Mouse (Mus musculus): ENCODE measurements around the gene Kcnj12. TPM values are rescaled to one million over a fixed set of nuclear protein-coding genes. Genes with fewer than 3 reads are reported as not detected.

Kcnj12 gene
- polyA plus RNA-seq, 1 experiment: not detected

- no peak overlapping the region for H3K27ac ChIP-seq (ENCODE audit: control insufficient read depth, insufficient read depth, low read depth, low read length, poor library complexity)
- TF ChIP-seq POLR2A (IDR thresholded peaks at IDR 0.05; ENCODE audit: borderline replicate concordance, control insufficient read depth, low read depth, low read length): no peak
- TF ChIP-seq CTCF (IDR thresholded peaks at IDR 0.05; ENCODE audit: control insufficient read depth, insufficient read depth, low read length): no peak
- H3K4me1 ChIP-seq (ENCODE audit: control insufficient read depth, insufficient read depth, low read length): no peaks in the 10 kb centered on the region
- WGBS: 68% methylated on average over 13 of the region's 13 CpGs
- H3K4me3 ChIP-seq (replicated peaks; ENCODE audit: control insufficient read depth, low read depth, low read length): no peak overlapping the region
Measured at GRCm38 (mm10) chr11:61102397-61103339, 80.3 kb downstream of the Kcnj12 start.

GRCm38 (mm10) chr11:61104241-61104901 is 82.0 kb downstream of the Kcnj12 start:
- TF ChIP-seq CTCF (IDR thresholded peaks at IDR 0.05; ENCODE audit: control insufficient read depth, insufficient read depth, low read length) (peak; percentile 100), POLR2A (IDR thresholded peaks at IDR 0.05; ENCODE audit: borderline replicate concordance, control insufficient read depth, low read depth, low read length) (no peak)
- Histone ChIP-seq H3K4me3 (replicated peaks; ENCODE audit: control insufficient read depth, low read depth, low read length) (no peak overlapping the region), H3K27ac (ENCODE audit: control insufficient read depth, insufficient read depth, low read depth, low read length, poor library complexity) (no peak overlapping the region), H3K4me1 (ENCODE audit: control insufficient read depth, insufficient read depth, low read length) (peaks cover 5% of the 10 kb centered on the region)
- whole genome bisulfite sequencing: 20% methylated on average over 20 of the region's 20 CpGs

GRCm38 (mm10) chr11:61108911-61109361 is 86.6 kb downstream of the Kcnj12 start:
- WGBS: 48% methylated on average over 12 of the region's 12 CpGs
- H3K4me3 ChIP-seq (replicated peaks; ENCODE audit: control insufficient read depth, low read depth, low read length): peak overlapping the region; percentile 41
- TF ChIP-seq CTCF (IDR thresholded peaks at IDR 0.05; ENCODE audit: control insufficient read depth, insufficient read depth, low read length) (no peak), POLR2A (IDR thresholded peaks at IDR 0.05; ENCODE audit: borderline replicate concordance, control insufficient read depth, low read depth, low read length) (peak; percentile 32; the same call in 1 of the 2 replicates)
- peaks cover 17% of the 10 kb centered on the region for H3K4me1 ChIP-seq (ENCODE audit: control insufficient read depth, insufficient read depth, low read length)
- H3K27ac ChIP-seq (ENCODE audit: control insufficient read depth, insufficient read depth, low read depth, low read length, poor library complexity): peak overlapping the region; percentile 82

GRCm38 (mm10) chr11:61109707-61110106 is 87.3 kb downstream of the Kcnj12 start:
- TF ChIP-seq CTCF (IDR thresholded peaks at IDR 0.05; ENCODE audit: control insufficient read depth, insufficient read depth, low read length) (no peak), POLR2A (IDR thresholded peaks at IDR 0.05; ENCODE audit: borderline replicate concordance, control insufficient read depth, low read depth, low read length) (no peak)
- Histone ChIP-seq H3K4me1 (ENCODE audit: control insufficient read depth, insufficient read depth, low read length) (peaks cover 17% of the 10 kb centered on the region), H3K27ac (ENCODE audit: control insufficient read depth, insufficient read depth, low read depth, low read length, poor library complexity) (peak overlapping the region; percentile 82), H3K4me3 (replicated peaks; ENCODE audit: control insufficient read depth, low read depth, low read length) (no peak overlapping the region)
- WGBS: 55% methylated on average over 6 of the region's 6 CpGs

- WGBS: 86% methylated on average over 10 of the region's 10 CpGs
Measured at GRCm38 (mm10) chr11:61110113-61110512, 87.7 kb downstream of the Kcnj12 start.

GRCm38 (mm10) chr11:61110928-61111327 is 88.6 kb downstream of the Kcnj12 start:
- TF ChIP-seq POLR2A (IDR thresholded peaks at IDR 0.05; ENCODE audit: borderline replicate concordance, control insufficient read depth, low read depth, low read length): no peak
- TF ChIP-seq CTCF (IDR thresholded peaks at IDR 0.05; ENCODE audit: control insufficient read depth, insufficient read depth, low read length): no peak
- no peak overlapping the region for H3K27ac ChIP-seq (ENCODE audit: control insufficient read depth, insufficient read depth, low read depth, low read length, poor library complexity)
- H3K4me3 ChIP-seq (replicated peaks; ENCODE audit: control insufficient read depth, low read depth, low read length): no peak overlapping the region
- H3K4me1 ChIP-seq (ENCODE audit: control insufficient read depth, insufficient read depth, low read length): peaks cover 17% of the 10 kb centered on the region
- WGBS: 48% methylated on average over 1 of the region's 1 CpGs

More at GRCm38 (mm10) chr11:61110113-61110512, 87.7 kb downstream of the Kcnj12 start:
- H3K4me3 ChIP-seq (replicated peaks; ENCODE audit: control insufficient read depth, low read depth, low read length): no peak overlapping the region
- peak; percentile 5; the same call in 1 of the 2 replicates for TF ChIP-seq CTCF (IDR thresholded peaks at IDR 0.05; ENCODE audit: control insufficient read depth, insufficient read depth, low read length)
- TF ChIP-seq POLR2A (IDR thresholded peaks at IDR 0.05; ENCODE audit: borderline replicate concordance, control insufficient read depth, low read depth, low read length): no peak
- peak overlapping the region; percentile 30; the same call in 1 of the 2 replicates for H3K27ac ChIP-seq (ENCODE audit: control insufficient read depth, insufficient read depth, low read depth, low read length, poor library complexity)
- peaks cover 17% of the 10 kb centered on the region for H3K4me1 ChIP-seq (ENCODE audit: control insufficient read depth, insufficient read depth, low read length)

GRCm38 (mm10) chr11:61111472-61111871 is 89.1 kb downstream of the Kcnj12 start:
- 86% methylated on average over 4 of the region's 4 CpGs for WGBS
- TF ChIP-seq POLR2A (IDR thresholded peaks at IDR 0.05; ENCODE audit: borderline replicate concordance, control insufficient read depth, low read depth, low read length) (no peak), CTCF (IDR thresholded peaks at IDR 0.05; ENCODE audit: control insufficient read depth, insufficient read depth, low read length) (no peak)

More at GRCm38 (mm10) chr11:61111472-61111871, 89.1 kb downstream of the Kcnj12 start:
- no peak overlapping the region for H3K4me3 ChIP-seq (replicated peaks; ENCODE audit: control insufficient read depth, low read depth, low read length)
- H3K4me1 ChIP-seq (ENCODE audit: control insufficient read depth, insufficient read depth, low read length): peaks cover 18% of the 10 kb centered on the region
- H3K27ac ChIP-seq (ENCODE audit: control insufficient read depth, insufficient read depth, low read depth, low read length, poor library complexity): no peak overlapping the region

Measured in bone marrow, adult 2 months (tissue).